Mouse (Mus musculus) cerebellum, postnatal 25 days (tissue): Measurements from ENCODE around the gene Cenph.
"Not testable (repeated sequence)": the region's sequence is repeated elsewhere in the genome, so short reads cannot be mapped to it uniquely, and the experiment has no call there.

Source experiments
- DNase-seq, 2 experiments: peaks; one replicate each; pipeline ENCODE4 v3.0.0; 2021; ENCODE audit warnings: mixed read lengths in 2 of 2

The Cenph gene

DNA sequence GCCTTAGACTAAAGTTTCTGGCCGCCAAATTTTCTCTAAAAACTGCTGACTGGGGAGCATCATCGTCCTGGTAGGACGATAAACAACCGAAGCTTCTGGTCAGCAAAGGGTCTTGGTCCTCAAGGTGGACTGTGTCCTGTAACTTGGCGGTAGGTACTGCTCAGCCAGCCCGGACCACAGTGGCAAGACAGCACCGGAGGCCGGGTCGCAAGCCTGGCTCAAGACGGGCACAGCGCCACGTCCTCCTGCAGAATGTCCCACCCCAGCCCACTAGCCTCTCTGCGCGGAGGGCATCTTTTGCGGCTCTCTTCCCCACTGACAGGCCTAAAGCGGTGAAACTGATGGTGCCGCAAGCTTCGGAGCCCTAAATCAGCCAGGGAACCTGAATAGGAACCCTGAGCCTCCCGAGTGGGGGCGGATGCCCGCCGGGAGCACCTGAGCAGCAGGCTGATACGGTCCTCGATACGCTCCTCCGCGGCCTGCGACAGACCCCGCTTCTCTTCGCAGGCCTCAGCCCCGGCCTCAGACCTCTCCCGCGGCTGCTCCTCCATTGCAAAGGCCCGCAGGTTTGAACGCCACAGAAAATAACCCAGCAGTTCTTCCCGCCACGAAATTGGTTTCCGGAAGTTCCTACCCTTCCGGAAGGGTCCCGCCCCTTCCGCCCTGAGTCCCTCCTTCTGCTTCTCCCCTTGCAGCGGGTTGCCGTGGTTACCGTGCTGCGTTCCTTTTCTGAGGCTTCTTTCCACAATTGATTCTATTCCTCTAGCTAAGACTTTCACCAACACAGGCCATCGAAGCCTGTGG lies at the start of gene Cenph:
Cenph (minus strand) TSS at position 648 of the 804 bp plus-strand sequence.
- DNase-seq, result peak; percentile 65 to 83

DNA sequence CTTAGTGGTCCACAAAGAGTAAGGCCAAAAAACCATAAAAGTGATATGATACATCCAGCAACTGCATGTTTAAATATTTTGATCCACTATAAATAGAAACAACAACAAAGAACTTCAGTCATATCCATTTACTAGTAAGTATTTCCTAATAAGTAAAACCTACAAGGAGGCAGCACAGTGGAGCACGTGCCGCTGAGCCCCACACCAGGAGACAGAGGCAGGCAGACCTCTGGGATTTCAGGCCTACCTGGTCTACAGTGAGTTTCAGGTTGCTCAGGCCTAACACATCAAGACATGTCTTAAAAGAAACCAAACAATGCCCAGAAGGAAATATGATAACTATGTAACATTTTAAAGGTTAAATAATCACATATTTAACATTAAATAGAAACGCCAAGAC lies 49.2 kb upstream of the Cenph start:
- no peak for DNase-seq

DNA sequence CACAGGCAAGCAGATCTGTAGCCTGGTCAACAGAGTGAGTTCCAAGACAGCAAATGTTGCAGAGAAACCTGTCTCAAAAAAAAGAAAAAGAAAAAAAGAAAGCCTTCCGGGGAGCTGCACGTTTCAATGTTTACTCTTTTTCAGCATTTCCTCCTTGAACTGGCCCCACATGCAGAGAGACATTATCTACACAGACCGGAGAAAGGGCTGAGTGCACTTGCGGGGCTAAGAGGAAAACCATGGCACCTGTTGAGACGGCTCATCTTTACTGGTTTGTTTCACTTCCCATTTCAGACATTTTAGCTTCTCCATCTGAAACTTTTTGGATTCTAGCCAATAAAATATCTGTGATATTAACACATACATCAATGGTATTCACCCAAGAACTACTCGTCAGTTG lies 48.6 kb upstream of the Cenph start:
- DNase-seq, result no peak

DNA sequence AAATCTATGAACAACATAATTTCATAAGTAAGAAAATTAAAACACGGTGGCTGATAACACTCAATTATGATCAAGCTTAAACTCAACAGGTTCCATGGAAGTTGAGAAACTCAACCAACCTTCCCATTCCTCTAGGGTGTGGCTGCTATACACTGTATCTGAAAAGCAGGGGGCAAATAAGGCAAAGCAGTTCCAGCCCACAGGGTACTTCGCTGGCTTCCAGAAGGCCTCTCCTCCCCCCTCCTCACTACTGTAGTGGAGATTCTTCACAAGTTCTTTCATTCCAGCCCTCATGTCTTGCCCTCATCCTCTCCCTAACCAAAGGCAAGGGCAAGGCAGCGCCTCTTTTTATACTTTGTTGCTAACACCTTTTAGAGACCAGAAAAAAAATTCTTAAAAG lies 48.2 kb upstream of the Cenph start:
- DNase-seq, result no peak

DNA sequence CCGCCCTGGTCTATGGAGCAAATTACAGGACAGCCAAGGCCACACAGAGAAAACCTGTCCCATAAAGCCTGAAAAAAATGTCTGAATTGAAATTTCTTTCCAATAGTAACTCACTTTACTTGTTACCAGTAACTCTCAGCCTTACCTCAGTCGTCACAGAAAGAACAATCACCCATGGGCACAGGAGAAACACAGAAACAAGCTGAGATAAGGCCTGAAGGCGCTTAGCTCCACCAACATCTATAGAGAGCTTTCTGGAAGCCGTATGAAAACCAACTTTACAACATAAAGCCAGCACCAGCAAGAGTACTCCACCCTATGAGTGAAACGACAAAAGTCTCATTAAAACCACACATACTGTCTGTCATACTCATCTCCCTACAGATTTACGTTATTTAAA lies 38.8 kb upstream of the Cenph start:
- no peak for DNase-seq

DNA sequence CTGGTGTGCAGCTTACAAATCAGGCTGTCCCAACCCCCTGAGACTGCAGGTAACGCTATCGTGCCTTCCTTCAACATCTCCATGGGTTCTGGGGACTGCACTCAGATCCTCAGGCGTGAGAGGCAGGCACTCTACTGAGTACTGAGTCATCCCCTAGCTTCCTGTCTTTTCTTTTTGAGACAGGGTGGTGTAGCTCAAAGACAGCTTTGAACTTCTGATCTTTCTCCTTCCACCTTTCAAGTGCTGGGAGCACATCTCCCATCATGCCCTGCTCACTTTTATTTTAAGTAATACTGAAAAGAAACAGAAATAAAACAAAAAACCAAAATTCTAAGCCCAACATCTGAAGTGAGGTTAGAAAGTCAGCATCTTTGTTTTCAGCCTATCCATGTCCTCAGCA lies 30.1 kb upstream of the Cenph start:
- DNase-seq, result no peak

DNA sequence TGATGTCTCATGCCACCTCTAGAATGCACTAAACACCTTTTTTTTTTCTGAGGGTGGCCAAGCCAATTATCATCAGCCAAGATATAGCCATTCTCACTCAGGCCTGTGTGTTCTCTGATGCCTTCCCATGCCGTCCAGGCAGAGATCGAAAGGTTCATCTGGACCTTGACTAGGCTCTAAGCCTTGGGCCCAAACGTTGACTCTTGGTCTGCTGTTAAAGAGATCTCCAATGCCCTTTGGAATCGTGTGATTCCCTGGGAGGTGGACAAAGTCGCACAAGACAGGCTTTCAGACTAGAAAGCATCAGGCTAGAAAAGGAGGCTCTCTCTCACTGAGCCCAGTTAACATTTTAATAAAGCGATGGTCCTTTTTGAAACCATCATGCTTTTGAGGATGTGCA lies 21.5 kb upstream of the Cenph start:
- no peak for DNase-seq

DNA sequence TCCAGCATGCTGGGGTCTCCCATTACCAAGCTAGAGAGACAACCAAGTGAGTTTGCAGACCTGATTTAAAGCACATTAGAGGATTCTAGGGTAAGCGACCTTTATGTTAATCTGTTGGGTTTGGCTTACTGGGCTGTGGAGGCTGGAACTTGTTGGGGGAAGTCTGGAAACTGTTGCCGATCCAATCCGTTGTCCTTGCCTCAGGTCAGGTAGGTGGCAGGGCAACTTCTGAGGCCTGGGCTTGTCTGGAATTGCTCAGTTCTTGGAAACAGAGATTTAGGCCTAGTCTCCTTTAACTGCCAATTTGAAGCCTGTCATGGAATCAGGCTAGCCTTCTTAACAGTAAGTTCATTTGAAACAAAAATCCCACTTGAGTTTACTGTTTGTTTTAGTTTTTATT lies 13.4 kb upstream of the Cenph start:
- DNase-seq, result no peak

DNA sequence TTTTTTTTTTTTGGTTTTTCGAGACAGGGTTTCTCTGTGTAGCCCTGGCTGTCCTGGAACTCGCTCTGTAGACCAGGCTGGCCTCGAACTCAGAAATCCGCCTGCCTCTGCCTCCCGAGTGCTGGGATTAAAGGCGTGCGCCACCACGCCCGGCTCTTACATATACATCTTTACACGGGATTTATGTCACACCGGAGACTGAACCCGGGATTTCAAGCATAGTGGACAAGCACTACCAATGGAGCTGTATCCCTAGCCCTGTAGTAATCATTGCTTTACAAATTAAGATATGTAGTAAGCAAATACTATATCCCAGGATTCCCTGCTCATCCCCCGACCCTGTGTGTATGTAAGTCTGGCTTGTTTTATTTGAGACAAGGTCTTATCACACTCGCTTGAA lies 12.4 kb upstream of the Cenph start:
- not testable (repeated sequence) for DNase-seq

DNA sequence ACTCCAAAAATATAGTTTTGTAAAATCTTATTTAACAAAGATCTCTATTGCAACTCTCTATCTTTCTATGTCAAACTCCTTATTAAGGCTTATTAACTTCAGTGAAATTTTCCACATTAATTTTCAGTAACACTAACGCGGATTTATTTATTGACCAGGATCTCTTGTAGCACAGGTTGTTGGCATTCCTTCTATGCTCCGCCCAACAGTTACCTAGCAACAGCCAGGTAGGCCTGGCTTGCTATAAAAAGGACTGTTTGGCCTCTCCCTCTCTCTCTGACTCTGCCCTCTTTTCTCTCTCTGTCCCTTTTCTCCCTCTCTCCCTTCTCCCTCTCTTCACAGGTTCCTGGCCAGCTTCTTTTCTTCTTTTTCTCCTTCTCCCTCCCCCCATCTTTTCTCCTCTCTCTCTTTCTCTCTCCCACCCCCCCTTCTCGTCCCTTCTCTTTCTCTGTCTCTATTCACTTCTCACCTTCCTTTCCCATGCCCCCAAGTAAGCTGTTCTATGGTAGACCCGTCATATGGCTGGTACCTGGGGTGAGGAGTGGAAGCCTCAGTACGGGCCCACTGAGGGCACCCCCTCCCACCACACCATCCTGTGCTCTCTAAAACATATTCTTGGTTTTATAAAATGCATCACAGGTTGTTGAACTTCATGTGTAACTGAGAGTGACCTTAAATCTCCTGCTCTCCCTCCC lies 11.8 kb upstream of the Cenph start:
- no peak for DNase-seq

DNA sequence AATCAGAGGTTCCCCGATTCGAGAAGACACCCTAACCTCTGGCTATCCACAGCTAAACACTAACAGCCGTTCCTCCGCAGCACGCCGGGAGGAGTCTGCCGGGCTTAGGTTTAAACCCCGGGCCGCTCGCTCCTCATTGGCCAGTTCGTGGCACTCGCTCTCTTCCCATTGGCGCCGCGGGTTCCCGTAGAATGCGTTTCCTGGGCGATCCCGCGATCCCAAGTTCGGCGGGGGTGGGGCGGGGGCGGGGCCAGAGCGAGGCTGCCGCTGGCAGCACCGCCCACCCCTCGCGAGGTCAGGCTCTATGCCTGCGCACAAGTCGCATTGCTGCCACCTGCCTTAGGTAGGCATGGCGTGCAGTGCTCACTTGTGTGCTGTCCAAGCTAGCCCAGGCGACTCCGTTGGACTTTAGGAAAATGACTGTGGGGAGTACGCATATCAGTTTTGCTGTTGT lies 10.7 kb upstream of the Cenph start, which contains the start of gene Ccnb1:
Ccnb1 (minus strand) TSS at position 157 of the 454 bp plus-strand sequence.
- peak; percentile 90 to 95 for DNase-seq

DNA sequence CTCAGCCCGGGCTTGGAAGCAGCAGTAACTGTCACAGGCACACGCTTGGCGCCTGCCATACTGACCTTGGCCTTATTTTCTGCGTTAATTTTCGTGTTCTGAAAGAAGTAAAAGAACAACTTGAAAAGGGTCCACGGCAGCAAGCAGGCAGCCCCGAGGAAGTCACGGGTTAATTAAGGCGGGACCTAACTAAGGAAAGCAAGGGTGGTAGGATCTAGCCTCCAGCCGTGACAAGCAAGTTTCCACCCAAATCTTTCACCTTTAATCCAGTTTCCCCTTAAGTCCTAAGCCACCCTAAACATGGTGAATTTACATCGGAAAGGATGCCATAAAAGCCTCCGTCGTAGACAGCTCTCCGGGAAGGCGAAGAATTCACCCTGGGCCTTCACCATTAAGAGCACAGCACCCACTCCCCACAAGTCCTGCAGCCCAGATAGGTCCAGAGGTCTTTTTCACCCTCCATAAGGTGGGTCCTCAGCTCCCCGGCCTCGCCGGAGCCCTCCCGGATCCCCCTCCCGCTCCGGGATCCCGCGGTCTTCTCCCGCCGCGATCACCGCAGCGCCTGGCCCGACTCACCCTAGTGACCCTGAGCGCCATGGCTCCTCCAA lies 10.2 kb upstream of the Cenph start:
- no peak for DNase-seq

DNA sequence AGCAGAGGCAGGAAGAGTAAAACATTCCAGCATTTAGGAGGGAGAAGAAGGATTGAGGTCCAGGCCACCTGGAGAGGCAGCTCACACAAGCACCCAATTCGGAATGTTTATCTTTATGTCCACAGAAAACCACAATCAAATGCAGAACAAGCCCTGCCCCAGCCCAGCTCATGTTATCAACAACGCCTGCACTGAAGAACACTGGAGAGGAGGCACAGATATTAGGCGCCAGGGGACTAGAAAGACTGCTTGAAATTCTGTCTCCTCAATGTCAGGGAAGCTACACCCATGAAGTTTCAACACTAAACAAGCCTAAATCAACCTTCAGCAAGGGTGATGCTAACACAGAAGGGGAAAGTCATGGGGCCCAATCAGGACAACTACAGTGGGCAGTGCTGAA lies 1.8 kb upstream of the Cenph start:
- DNase-seq, result no peak

DNA sequence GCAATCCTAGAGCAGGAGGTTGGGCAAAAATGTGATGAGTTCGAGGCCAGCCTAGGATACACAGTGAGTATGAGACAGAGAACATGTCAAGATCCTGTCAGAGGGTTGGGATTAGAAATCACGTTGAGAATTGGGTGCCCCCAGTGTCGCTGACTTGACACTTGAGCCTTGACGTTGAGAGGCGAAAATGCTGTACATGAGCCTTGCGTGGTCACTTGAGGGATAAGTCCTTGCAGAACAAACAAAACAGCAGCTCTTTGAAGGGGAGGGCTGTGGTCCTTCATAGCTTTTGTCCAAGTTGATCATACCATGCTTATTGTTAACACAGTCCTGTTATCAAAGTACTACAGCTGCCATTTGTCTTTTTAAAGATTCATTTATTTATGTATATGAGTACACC lies 1.0 kb upstream of the Cenph start:
- no peak for DNase-seq

DNA sequence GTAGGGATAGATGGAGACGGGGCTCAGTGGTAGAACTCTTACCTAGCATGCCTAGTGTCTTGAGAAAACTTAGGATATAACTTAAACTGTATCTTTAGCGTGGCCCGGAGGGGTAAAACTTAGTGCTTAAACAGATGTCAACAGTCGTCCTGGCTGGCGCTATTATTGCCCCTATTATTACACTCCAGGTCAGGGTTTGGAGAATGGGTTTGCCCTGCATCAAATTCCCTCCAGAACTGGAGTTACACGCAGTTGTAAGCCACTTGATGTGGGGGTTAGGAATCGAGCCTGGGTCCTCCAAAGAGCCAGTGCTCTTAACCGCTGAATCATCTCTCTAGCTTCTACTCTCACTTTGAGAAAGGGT lies 339 bp upstream of the Cenph start:
- no peak for DNase-seq

DNA sequence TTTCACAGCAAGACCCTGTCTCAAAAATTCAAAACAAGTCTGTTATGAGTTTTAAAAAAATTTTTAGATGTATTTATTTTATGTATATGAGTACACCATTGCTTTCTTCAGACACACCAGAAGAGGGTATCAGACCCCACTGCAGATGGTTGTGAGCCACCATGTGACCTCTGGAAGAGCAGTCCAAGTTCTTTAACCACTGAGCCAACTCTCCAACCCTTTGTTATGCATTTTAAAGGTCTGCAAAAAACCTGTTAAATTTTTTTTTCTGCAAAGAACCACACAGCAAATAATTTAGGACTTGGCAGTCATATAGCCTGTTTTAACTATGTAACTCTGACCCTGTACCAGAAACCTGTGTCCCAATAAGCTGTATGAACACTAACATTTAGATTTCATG lies 995 bp downstream of the Cenph start:
- DNase-seq, result no peak

DNA sequence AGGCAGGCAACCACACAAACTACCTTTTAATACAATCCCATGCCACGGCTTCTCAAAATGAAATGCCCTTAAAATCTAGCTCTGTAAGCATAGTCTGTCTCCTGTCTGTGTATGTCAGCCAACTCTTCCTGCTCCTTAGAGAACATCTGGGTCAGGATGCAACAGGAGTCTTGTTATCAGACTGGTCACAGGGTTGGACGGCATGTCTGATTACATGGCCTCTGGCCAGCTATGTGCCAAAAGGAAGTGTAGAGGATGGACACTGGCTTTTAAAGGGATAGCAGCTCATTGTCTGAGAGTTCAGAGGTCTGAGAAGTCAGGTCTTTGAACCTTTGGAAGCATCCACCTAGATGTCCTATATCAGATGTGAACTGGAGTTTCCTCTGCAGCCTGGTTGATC lies 20.4 kb downstream of the Cenph start:
- DNase-seq, result no peak

DNA sequence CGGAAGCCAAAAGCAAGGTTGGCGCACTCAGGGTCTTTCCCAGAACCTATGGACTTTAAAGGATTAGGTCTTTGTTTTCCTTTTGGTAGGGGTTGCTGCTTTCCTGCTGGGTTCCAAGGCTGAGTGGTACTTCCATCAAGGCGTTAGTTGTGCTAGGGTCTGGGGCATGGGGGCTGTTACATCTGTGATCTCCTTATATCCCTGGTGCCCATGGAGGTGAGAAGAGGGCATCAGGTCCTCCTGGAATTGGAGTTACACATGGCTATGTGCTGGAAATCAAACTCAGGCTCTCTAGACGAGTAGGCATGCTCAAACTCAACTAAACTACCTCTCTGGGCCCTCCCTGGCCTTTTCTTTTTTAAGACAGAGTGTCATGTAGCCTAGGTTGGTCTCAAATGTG lies 21.5 kb downstream of the Cenph start:
- no peak for DNase-seq

DNA sequence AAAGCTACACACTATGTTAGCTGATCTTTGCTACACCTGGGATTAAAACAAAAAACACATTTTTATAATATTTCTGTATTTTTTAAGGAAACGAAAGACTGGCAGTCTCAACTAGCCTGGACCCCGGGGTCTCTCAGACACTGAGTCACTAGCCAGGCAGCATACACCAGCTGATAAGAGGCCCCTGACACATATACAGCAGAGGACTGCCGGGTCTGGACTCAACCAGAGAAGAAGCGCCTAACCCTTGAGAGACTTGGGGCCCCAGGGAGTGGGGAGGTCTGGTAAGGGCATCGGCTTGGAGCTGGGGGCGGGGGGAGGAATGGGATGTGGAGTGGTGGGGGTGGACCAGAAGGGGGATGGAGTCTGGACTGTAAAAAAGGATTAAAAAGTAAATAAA lies 22.7 kb downstream of the Cenph start:
- no peak for DNase-seq

DNA sequence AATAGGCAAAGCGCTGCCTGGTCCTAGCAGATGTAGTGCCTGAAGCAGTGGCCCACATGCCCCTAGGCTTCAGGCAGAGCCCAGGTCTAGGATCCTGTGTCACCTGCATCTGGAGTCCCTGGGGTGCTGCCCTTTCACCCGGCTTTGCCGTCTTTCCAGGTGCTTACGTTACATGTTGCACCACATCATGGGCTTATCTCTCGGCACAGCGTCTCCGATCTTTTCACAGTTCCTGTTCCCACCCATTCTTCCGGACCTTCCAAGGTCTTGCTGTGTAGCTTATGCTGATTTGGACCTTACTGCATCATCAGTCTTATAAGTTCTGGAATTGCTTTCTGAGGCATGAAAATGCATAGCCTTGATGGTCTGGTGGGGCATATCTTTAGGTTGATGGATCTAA lies 23.2 kb downstream of the Cenph start:
- no peak for DNase-seq

DNA sequence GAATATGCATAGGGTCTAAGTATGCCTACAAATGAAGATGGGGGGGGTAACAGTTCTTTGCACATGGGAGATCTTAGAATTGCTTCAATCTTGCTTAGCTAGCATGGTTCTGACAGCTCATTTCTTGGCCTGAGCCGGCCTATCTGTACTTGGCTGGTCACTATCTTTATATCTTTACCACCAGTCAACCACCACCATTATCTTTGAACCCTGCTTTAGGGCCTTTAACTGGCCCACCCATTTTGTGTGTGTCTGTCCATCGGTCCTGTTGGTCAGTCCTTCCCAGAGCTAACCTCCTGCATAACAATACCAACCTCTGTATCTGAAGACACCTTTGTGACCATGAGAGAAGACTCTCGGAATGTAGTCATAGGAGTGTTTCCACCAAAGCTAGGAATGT lies 24.3 kb downstream of the Cenph start:
- DNase-seq, result no peak

DNA sequence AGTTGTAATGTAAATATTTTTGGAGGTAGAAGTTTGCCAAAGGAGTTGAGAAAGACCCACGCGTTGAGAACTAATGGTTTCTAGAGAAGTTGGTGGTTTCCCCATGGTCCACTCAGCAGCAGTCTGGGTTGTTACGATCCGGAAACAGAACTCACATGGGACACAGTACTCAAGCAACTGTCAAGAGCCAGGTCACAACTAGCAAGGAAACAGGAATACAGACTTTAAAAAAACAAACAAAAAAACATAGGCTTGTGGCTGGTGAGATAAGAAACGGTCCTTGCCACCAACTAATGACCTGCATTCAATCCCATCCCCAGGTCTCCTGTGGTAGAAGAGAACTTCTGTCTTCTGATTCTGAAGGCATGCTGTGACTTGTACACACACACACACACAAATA lies 24.9 kb downstream of the Cenph start:
- DNase-seq, result no peak

DNA sequence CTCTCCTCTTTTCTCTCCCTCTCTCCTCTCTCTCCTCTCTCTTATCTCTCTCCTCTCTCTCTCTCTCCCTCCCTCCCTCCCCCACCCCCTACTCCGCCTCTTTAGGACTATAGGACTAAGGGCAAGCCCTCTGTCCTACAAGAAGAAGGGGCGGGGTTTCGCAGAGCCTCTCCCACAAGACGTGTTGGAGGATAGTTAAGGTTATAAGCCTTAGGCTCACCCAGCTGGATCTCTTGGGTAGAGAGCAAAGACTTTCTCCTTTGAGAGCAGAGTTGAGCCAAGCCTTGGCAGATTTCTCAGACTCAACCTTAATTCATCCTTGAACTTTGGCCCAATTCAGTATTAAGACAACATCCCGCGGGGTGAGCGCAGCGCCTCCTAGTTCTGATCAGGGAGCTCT lies 27.1 kb downstream of the Cenph start:
- no peak for DNase-seq

DNA sequence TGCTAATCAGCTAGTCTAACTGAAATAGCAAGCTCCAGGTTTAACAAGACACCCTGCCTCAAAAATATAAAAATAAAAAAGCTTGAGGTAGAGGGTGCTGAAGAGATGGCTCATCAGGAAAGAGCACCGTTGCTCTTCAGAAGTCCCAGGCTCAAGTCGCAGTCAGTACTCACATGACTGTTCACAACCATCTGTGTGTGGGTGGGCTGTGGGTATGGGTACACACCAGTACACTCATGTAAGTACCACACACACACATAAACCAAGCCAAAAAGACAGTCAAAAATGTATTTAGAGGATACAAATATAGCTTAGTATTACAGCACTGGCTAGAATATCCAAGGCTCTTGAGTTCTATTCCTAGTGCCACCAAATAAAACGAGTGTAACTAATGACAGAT lies 29.6 kb downstream of the Cenph start:
- no peak for DNase-seq
